In the genomic region with DNA sequence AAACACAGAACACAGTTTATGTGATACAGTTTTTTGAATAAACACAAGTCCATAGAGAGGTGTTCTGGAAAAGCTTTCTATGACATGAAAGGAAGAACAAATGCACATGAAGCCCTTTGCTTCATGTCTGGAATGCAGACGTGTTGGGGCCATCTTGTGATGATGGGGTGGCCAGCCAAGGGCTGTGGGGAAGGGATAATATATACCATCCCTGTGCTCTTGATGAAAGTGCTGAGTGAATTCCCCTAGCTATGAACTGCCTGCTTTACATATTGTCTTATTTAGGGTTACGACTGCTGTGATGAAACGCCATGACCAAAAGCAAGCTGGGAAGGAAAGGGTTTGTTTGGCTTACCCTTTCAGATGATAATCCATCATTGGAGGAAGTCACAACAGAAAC, we compare ENCODE assay signal across 26 mouse cellular contexts. TPM values are rescaled to one million over a fixed set of nuclear protein-coding genes. Genes with fewer than 3 reads are reported as not detected.
A peak's percentile ranks its signal among the peaks of the same experiment; 100 is the strongest.
DNase-seq lines count a peak whose midpoint lies in the region; ATAC-seq and TF ChIP-seq lines count a peak whose summit lies in the region.
"Had no signal": no experiment of that assay in that cellular context is flagged by ENCODE, and none has a peak within 500 bp of the region (broad histone marks: within the 10 kb centered on the region; RNA-seq: fewer than 3 reads in every experiment).

No protein-coding gene starts in this region.

- no peak overlapping the region for H3K4me2 ChIP-seq in intestine, embryonic 14.5 days (ENCODE audit: low read length)
- H3K4me2 ChIP-seq in intestine, embryonic 16.5 days (ENCODE audit: low read depth, low read length), result no peak overlapping the region
- H3K4me2 ChIP-seq in lung, embryonic 15.5 days, result no peak overlapping the region
- no peak overlapping the region for H3K4me2 ChIP-seq in stomach, embryonic 14.5 days (replicated peaks; ENCODE audit: low read depth, low read length)
- no peak overlapping the region for H3K4me2 ChIP-seq in stomach, postnatal 0 days (replicated peaks; ENCODE audit: low read depth)
- H3K4me2 ChIP-seq: heart, embryonic 13.5 days; hindbrain, embryonic 14.5 days had no signal

- H3K36me3 ChIP-seq in intestine, embryonic 14.5 days (ENCODE audit: control insufficient read depth, insufficient read depth, low read length), result no peaks in the 10 kb centered on the region
- H3K36me3 ChIP-seq in intestine, embryonic 16.5 days (ENCODE audit: control insufficient read depth, insufficient read depth, low read length), result no peaks in the 10 kb centered on the region
- no peaks in the 10 kb centered on the region for H3K36me3 ChIP-seq in lung, embryonic 15.5 days
- no peaks in the 10 kb centered on the region for H3K36me3 ChIP-seq in stomach, embryonic 14.5 days (ENCODE audit: control insufficient read depth, insufficient read depth, low read length)
- H3K36me3 ChIP-seq in stomach, postnatal 0 days (ENCODE audit: control insufficient read depth, insufficient read depth, low read length), result no peaks in the 10 kb centered on the region
- H3K36me3 ChIP-seq: heart, embryonic 13.5 days had no signal

- no peak overlapping the region for H3K4me3 ChIP-seq in intestine, embryonic 14.5 days (ENCODE audit: low read depth, low read length)
- no peak overlapping the region for H3K4me3 ChIP-seq in intestine, embryonic 16.5 days (ENCODE audit: low read length)
- no peak overlapping the region for H3K4me3 ChIP-seq in lung, embryonic 15.5 days
- H3K4me3 ChIP-seq in stomach, embryonic 14.5 days (ENCODE audit: low read depth, low read length), result no peak overlapping the region
- no peak overlapping the region for H3K4me3 ChIP-seq in stomach, postnatal 0 days (ENCODE audit: low read depth, low read length)
- H3K4me3 ChIP-seq: gastrocnemius, adult 2 months; heart, embryonic 13.5 days had no signal

- H3K27ac ChIP-seq in intestine, embryonic 14.5 days (ENCODE audit: low read depth), result peak overlapping the region; percentile 60; the same call in 1 of the 2 replicates
- no peak overlapping the region for H3K27ac ChIP-seq in intestine, embryonic 16.5 days (ENCODE audit: low read length)
- H3K27ac ChIP-seq in lung, embryonic 15.5 days, result no peak overlapping the region
- H3K27ac ChIP-seq in stomach, embryonic 14.5 days (ENCODE audit: low read length), result 0 out of 2 replicates have a peak overlapping the region, but pooled peaks have one; percentile 7
- H3K27ac ChIP-seq in stomach, postnatal 0 days (replicated peaks), result no peak overlapping the region
- H3K27ac ChIP-seq: gastrocnemius, adult 2 months; heart, embryonic 13.5 days; hindbrain, embryonic 14.5 days; hindbrain, postnatal 0 days had no signal

- TF ChIP-seq CTCF in stomach, postnatal 0 days (IDR thresholded peaks at IDR 0.05; ENCODE audit: low read depth), result no peak

- H3K9me3 ChIP-seq in intestine, embryonic 14.5 days (ENCODE audit: control insufficient read depth, low read length), result no peaks in the 10 kb centered on the region
- H3K9me3 ChIP-seq in intestine, embryonic 16.5 days (ENCODE audit: control insufficient read depth, low read length), result no peaks in the 10 kb centered on the region
- no peaks in the 10 kb centered on the region for H3K9me3 ChIP-seq in lung, embryonic 15.5 days
- H3K9me3 ChIP-seq in stomach, embryonic 14.5 days (ENCODE audit: control insufficient read depth, low read depth, low read length), result no peaks in the 10 kb centered on the region
- H3K9me3 ChIP-seq in stomach, postnatal 0 days (ENCODE audit: control insufficient read depth, low read length), result no peaks in the 10 kb centered on the region
- H3K9me3 ChIP-seq: heart, embryonic 13.5 days had no signal

- 43% methylated on average over 3 of the region's 3 CpGs for WGBS in intestine, embryonic 14.5 days
- WGBS in intestine, embryonic 16.5 days, result 57% methylated on average over 3 of the region's 3 CpGs
- WGBS in lung, embryonic 15.5 days, result 45% methylated on average over 3 of the region's 3 CpGs
- 45% methylated on average over 3 of the region's 3 CpGs for WGBS in stomach, embryonic 14.5 days
- WGBS in stomach, postnatal 0 days, result 65% methylated on average over 3 of the region's 3 CpGs

- peak; percentile 44; the same call in 1 of the 2 replicates for ATAC-seq in intestine, embryonic 14.5 days (replicated peaks; ENCODE audit: low FRiP score, low TSS enrichment, low read depth)
- ATAC-seq in intestine, embryonic 16.5 days, result no peak
- ATAC-seq in lung, embryonic 15.5 days (ENCODE audit: borderline replicate concordance, extremely low read depth, low FRiP score, low TSS enrichment), result peak; percentile 82; the same call in 1 of the 2 replicates
- ATAC-seq in stomach, embryonic 14.5 days (ENCODE audit: insufficient number of reproducible peaks, insufficient read depth, low FRiP score, low read depth), result no peak
- no peak for ATAC-seq in stomach, postnatal 0 days (ENCODE audit: low FRiP score, low TSS enrichment)
- ATAC-seq: activated CD4-positive, CD25-positive, alpha-beta regulatory T cell, adult 4 months; CD4-positive, CD25-positive, alpha-beta regulatory T cell, adult 4 months; forebrain, embryonic 14.5 days; forebrain, postnatal 0 days; hindbrain, postnatal 0 days had no signal

- H3K4me1 ChIP-seq in intestine, embryonic 14.5 days (replicated peaks; ENCODE audit: control insufficient read depth, insufficient read depth, low read length), result peaks cover 23% of the 10 kb centered on the region
- H3K4me1 ChIP-seq in intestine, embryonic 16.5 days (ENCODE audit: control insufficient read depth, insufficient read depth, low read length), result peaks cover 21% of the 10 kb centered on the region
- peaks cover 29% of the 10 kb centered on the region for H3K4me1 ChIP-seq in lung, embryonic 15.5 days
- peaks cover 15% of the 10 kb centered on the region; the same call in 1 of the 2 replicates for H3K4me1 ChIP-seq in stomach, embryonic 14.5 days (ENCODE audit: control insufficient read depth, insufficient read depth, low read length)
- H3K4me1 ChIP-seq in stomach, postnatal 0 days (replicated peaks; ENCODE audit: control insufficient read depth, insufficient read depth), result peaks cover 5% of the 10 kb centered on the region; the same call in 1 of the 2 replicates

- DNase-seq in intestine, embryonic 14.5 days (ENCODE audit: low spot score), result no peak
- no peak for DNase-seq in lung, postnatal 25 days (ENCODE audit: low spot score)
- DNase-seq in stomach, postnatal 0 days (ENCODE audit: low spot score), result no peak
- DNase-seq: adrenal gland, adult 8-10 months; adrenal gland, postnatal 25 days; cerebellum, adult 11-12 months; cerebellum, adult 8-10 months; cerebellum, postnatal 10 days; cerebellum, postnatal 36 days; embryo, embryonic 11 days; forebrain, postnatal 0 days; gastrocnemius, adult 2 months; gastrocnemius, postnatal 14 days; heart, adult 18-20 months; heart, postnatal 14 days; heart, postnatal 4 days had no signal

- no peaks in the 10 kb centered on the region for H3K27me3 ChIP-seq in intestine, embryonic 14.5 days (replicated peaks; ENCODE audit: control insufficient read depth, insufficient read depth, low read length)
- no peaks in the 10 kb centered on the region for H3K27me3 ChIP-seq in intestine, embryonic 16.5 days (replicated peaks; ENCODE audit: control insufficient read depth, insufficient read depth, low read length)
- no peaks in the 10 kb centered on the region for H3K27me3 ChIP-seq in lung, embryonic 15.5 days
- H3K27me3 ChIP-seq in stomach, embryonic 14.5 days (ENCODE audit: control insufficient read depth, insufficient read depth, low read length), result no peaks in the 10 kb centered on the region
- no peaks in the 10 kb centered on the region for H3K27me3 ChIP-seq in stomach, postnatal 0 days (ENCODE audit: control insufficient read depth, insufficient read depth, low read length)
- H3K27me3 ChIP-seq: heart, embryonic 13.5 days had no signal

- TF ChIP-seq EP300 in stomach, postnatal 0 days (optimal IDR thresholded peaks at IDR 0.05), result no peak

- no peak overlapping the region for H3K9ac ChIP-seq in intestine, embryonic 14.5 days (ENCODE audit: low read length)
- H3K9ac ChIP-seq in intestine, embryonic 16.5 days (ENCODE audit: low read depth, low read length), result no peak overlapping the region
- H3K9ac ChIP-seq in lung, embryonic 15.5 days, result no peak overlapping the region
- H3K9ac ChIP-seq in stomach, embryonic 14.5 days (replicated peaks; ENCODE audit: low read depth, low read length), result no peak overlapping the region
- no peak overlapping the region for H3K9ac ChIP-seq in stomach, postnatal 0 days (ENCODE audit: low read length)
- H3K9ac ChIP-seq: forebrain, postnatal 0 days; heart, embryonic 13.5 days; hindbrain, embryonic 14.5 days had no signal

RNA-seq across cellular contexts. Expression of a gene that starts 39.3 kb away (rescaled TPM):
- 13.0 and 17.0 TPM in 2 replicates for polyA plus RNA-seq in intestine, embryonic 14.5 days (2014; fragmentation: Nextera tagmentation; extraction: Ambion mirVana)
- polyA plus RNA-seq in intestine, embryonic 16.5 days (2015; fragmentation: Nextera tagmentation; extraction: Ambion mirVana), result 5.8 and 7.0 TPM in 2 replicates
- polyA plus RNA-seq in lung, embryonic 15.5 days (2015; fragmentation: Nextera tagmentation; extraction: Ambion mirVana), result 17.6 and 19.8 TPM in 2 replicates
- polyA plus RNA-seq in stomach, embryonic 14.5 days (2014; fragmentation: Nextera tagmentation; extraction: Ambion mirVana), result 9.7 and 11.5 TPM in 2 replicates
- 8.5 and 10.8 TPM in 2 replicates for polyA plus RNA-seq in stomach, postnatal 0 days (2015; fragmentation: Nextera tagmentation; extraction: Ambion mirVana)

RNA-seq across cellular contexts. Expression of a gene that starts 39.5 kb away (rescaled TPM):
- polyA plus RNA-seq in intestine, embryonic 14.5 days (2014; fragmentation: Nextera tagmentation; extraction: Ambion mirVana), result 84.5 and 96.8 TPM in 2 replicates
- 73.1 and 83.0 TPM in 2 replicates for polyA plus RNA-seq in intestine, embryonic 16.5 days (2015; fragmentation: Nextera tagmentation; extraction: Ambion mirVana)
- 135 and 136 TPM in 2 replicates for polyA plus RNA-seq in lung, embryonic 15.5 days (2015; fragmentation: Nextera tagmentation; extraction: Ambion mirVana)
- 93.7 and 94.3 TPM in 2 replicates for polyA plus RNA-seq in stomach, embryonic 14.5 days (2014; fragmentation: Nextera tagmentation; extraction: Ambion mirVana)
- polyA plus RNA-seq in stomach, postnatal 0 days (2015; fragmentation: Nextera tagmentation; extraction: Ambion mirVana), result 54.7 and 62.9 TPM in 2 replicates

RNA-seq across cellular contexts. Expression of a gene that starts 50.1 kb away (rescaled TPM):
- 0.17 and 0.45 TPM in 2 replicates for polyA plus RNA-seq in intestine, embryonic 14.5 days (2014; fragmentation: Nextera tagmentation; extraction: Ambion mirVana)
- 0.13 TPM in 1 of 2 replicates, not detected in the other for polyA plus RNA-seq in intestine, embryonic 16.5 days (2015; fragmentation: Nextera tagmentation; extraction: Ambion mirVana)
- 3.1 and 3.2 TPM in 2 replicates for polyA plus RNA-seq in lung, embryonic 15.5 days (2015; fragmentation: Nextera tagmentation; extraction: Ambion mirVana)
- polyA plus RNA-seq in stomach, embryonic 14.5 days (2014; fragmentation: Nextera tagmentation; extraction: Ambion mirVana), result 0.25 and 0.31 TPM in 2 replicates
- polyA plus RNA-seq in stomach, postnatal 0 days (2015; fragmentation: Nextera tagmentation; extraction: Ambion mirVana), result 0.05 and 0.13 TPM in 2 replicates
- polyA plus RNA-seq: activated CD4-positive, CD25-positive, alpha-beta regulatory T cell, adult 4 months; C2C12; CD4-positive, CD25-positive, alpha-beta regulatory T cell, adult 4 months had no signal

Comparison
In these comparisons a context has a peak if more than half of its experiments do, and no peak if none do; other contexts are left out.
1. ATAC-seq: peak in intestine, embryonic 14.5 days (single experiment) and lung, embryonic 15.5 days (single experiment); none in intestine, embryonic 16.5 days (single experiment), stomach, embryonic 14.5 days (single experiment) and stomach, postnatal 0 days (single experiment).
2. H3K27ac ChIP-seq: peak in intestine, embryonic 14.5 days (single experiment) and stomach, embryonic 14.5 days (single experiment); none in intestine, embryonic 16.5 days (single experiment), lung, embryonic 15.5 days (single experiment) and stomach, postnatal 0 days (single experiment).